19 mouse cellular contexts compared by ENCODE assay signal in genomic region chr2:78172819-78173218, GRCm38 (mm10).
"Had no signal": no experiment of that assay in that cellular context is flagged by ENCODE, and none has a peak within 500 bp of the region (broad histone marks: within the 10 kb centered on the region; RNA-seq: fewer than 3 reads in every experiment).

No protein-coding gene starts in this region.

- H3K4me1 ChIP-seq: liver, embryonic 15.5 days; midbrain, embryonic 10.5 days; midbrain, embryonic 12.5 days; neural tube, embryonic 13.5 days; neural tube, embryonic 15.5 days; stomach, embryonic 15.5 days had no signal

- H3K27ac ChIP-seq: liver, embryonic 15.5 days; midbrain, embryonic 10.5 days; midbrain, embryonic 12.5 days; neural tube, embryonic 13.5 days; neural tube, embryonic 15.5 days; stomach, embryonic 15.5 days; stomach, postnatal 0 days had no signal

- H3K9me3 ChIP-seq: liver, embryonic 15.5 days; midbrain, embryonic 10.5 days; midbrain, embryonic 12.5 days; neural tube, embryonic 13.5 days; neural tube, embryonic 15.5 days; stomach, embryonic 15.5 days had no signal

- H3K36me3 ChIP-seq: liver, embryonic 15.5 days; midbrain, embryonic 10.5 days; midbrain, embryonic 12.5 days; neural tube, embryonic 13.5 days; neural tube, embryonic 15.5 days; stomach, embryonic 15.5 days had no signal

- ATAC-seq: midbrain, embryonic 16.5 days had no signal

- H3K4me3 ChIP-seq: liver, embryonic 15.5 days; midbrain, embryonic 10.5 days; midbrain, embryonic 12.5 days; myocyte; neural tube, embryonic 13.5 days; neural tube, embryonic 15.5 days; stomach, embryonic 15.5 days had no signal

- DNase-seq: lung, adult 18-20 months; lung, embryonic 14.5 days; lung, postnatal 10 days; lung, postnatal 4 days; midbrain, embryonic 14.5 days; retina, postnatal 1 day; right cerebral cortex, adult 18-20 months; thymus, adult 2 months; thymus, postnatal 25 days; thymus, postnatal 4 days had no signal

- H3K27me3 ChIP-seq: liver, embryonic 15.5 days; midbrain, embryonic 12.5 days; neural tube, embryonic 13.5 days; neural tube, embryonic 15.5 days; stomach, embryonic 15.5 days had no signal

- H3K4me2 ChIP-seq: liver, embryonic 15.5 days; lung, embryonic 14.5 days; midbrain, embryonic 12.5 days; neural tube, embryonic 13.5 days; neural tube, embryonic 15.5 days; stomach, embryonic 15.5 days had no signal

- H3K9ac ChIP-seq: liver, embryonic 15.5 days; lung, embryonic 14.5 days; midbrain, embryonic 12.5 days; neural tube, embryonic 13.5 days; neural tube, embryonic 15.5 days; stomach, embryonic 15.5 days had no signal
